Mouse (Mus musculus) liver, embryonic 12.5 days (tissue): ENCODE measurements at regions not wholly inside any gene's neighbourhood (a gene's known extent, or its start where the extent isn't known, plus 50 kb on each side); places are given as distances from the start of the nearest gene placed in this dataset.

Experiments
- ATAC-seq: fragments of 200-750 bp; cut with Nextera tagmentation; 2 replicates; pipeline ENCODE4 v1.8.0; 2017; ENCODE audit warnings: moderate number of reproducible peaks, mild to moderate bottlenecking, moderate library complexity
- H3K27ac ChIP-seq: fragments of 300-500 bp; sonication (generic); 2 replicates; pipeline ENCODE4 v1.5.1; 2016; ENCODE audit warnings: mild to moderate bottlenecking
- H3K27me3 ChIP-seq: fragments of 300-500 bp; sonication (generic); replicated peaks from 2 replicates; pipeline ENCODE4 v1.6.1; 2016; ENCODE audit warnings: mild to moderate bottlenecking, moderate library complexity
- H3K36me3 ChIP-seq: fragments of 300-500 bp; sonication (generic); 2 replicates; pipeline ENCODE4 v1.6.1; 2016; ENCODE audit warnings: mild to moderate bottlenecking, moderate library complexity
- H3K4me1 ChIP-seq: fragments of 300-500 bp; sonication (generic); 2 replicates; pipeline ENCODE4 v1.6.1; 2016
- H3K4me2 ChIP-seq: fragments of 300-500 bp; sonication (generic); 2 replicates; pipeline ENCODE4 v1.6.1; 2016; ENCODE audit warnings: mild to moderate bottlenecking, moderate library complexity
- H3K4me3 ChIP-seq: fragments of 300-500 bp; sonication (generic); 2 replicates; pipeline ENCODE4 v1.5.1; 2016; ENCODE audit warnings: mild to moderate bottlenecking, moderate library complexity
- H3K9ac ChIP-seq: fragments of 300-500 bp; sonication (generic); 2 replicates; pipeline ENCODE4 v1.6.1; 2016; ENCODE audit warnings: mild to moderate bottlenecking, moderate library complexity
- H3K9me3 ChIP-seq: fragments of 300-500 bp; sonication (generic); replicated peaks from 2 replicates; pipeline ENCODE4 v1.6.1; 2016; ENCODE audit warnings: mild to moderate bottlenecking, moderate library complexity
- WGBS: fragments of 180-500 bp; shearing (Covaris S2); methylation state at CpG from one replicate; pipeline ENCODE4 v1.1.7; 2016; ENCODE audit not compliant: insufficient replicate concordance; 5-methylcytosine and 5-hydroxymethylcytosine counted together

- ATAC-seq, result no peak
- H3K4me3 ChIP-seq, result no peak overlapping the region
- no peak overlapping the region for H3K9ac ChIP-seq
- WGBS, result 38% methylated on average over 4 of the region's 4 CpGs
- H3K4me2 ChIP-seq, result no peak overlapping the region
- no peaks in the 10 kb centered on the region for H3K27me3 ChIP-seq
- H3K9me3 ChIP-seq, result no peaks in the 10 kb centered on the region
- H3K27ac ChIP-seq, result no peak overlapping the region
- H3K36me3 ChIP-seq, result no peaks in the 10 kb centered on the region
- no peaks in the 10 kb centered on the region for H3K4me1 ChIP-seq
These were observed 52.1 kb upstream of the Fyn start for GRCm38 (mm10) chr10:39316533-39316932.

DNA sequence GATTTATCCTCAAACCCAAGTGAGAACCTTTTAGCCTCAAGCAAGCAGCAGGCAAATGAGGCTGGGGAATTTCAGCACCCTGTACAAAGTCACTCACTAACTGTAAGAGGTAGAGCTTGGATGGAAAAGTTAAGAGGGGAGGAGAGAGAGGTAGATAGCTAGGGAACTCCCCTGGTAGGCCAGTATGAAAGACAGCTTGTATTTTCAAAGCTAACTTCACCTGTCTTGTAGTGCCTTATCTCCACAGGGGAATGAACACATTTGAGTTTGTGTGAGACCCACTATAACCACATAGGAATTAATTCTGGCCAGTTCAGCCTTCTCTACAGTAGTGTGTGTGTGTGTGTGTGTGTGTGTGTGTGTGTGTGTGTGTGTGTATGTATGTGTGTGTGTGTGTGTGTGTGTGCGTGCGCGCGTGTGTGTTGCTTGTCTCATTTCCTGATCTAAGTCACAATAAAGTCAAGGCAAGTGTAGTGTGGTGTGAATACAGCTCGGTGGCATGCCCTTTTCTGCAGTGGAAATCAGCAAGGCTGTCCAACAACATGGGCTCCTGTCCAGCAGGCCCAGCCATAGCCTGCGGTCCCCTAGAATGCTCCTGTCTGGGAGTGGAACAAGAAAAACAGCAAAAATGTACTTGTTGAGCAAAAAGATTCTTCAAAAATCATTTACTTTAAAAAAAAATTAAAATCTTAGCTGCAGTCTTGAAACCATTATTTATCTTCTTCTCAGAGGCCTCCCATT, 53.1 kb upstream of the Fyn start:
- H3K9me3 ChIP-seq, result no peaks in the 10 kb centered on the region

DNA sequence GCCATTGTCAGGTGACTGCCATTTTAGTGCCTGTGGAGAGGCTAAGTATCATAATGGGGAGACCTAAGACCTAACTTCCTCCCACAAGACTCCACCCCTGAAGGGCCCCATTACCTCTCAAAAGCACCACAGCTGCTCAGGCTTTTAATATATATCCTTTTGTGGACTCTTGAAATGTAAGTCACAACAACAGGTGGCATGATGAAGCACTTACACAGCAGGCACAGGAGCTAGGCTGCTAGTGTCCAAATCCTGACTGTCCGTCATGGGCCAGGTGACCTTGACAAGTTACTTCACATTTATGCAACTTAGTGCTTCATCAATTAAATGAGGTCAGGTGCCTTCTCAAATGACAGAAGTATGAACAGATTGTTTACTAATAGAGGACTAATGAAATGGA, 57.2 kb upstream of the Fyn start:
- H3K9ac ChIP-seq, result no peak overlapping the region
- no peak overlapping the region for H3K4me2 ChIP-seq
- no peak overlapping the region for H3K27ac ChIP-seq
- 71% methylated on average over 1 of the region's 1 CpGs for WGBS
- no peak overlapping the region for H3K4me3 ChIP-seq
- no peak for ATAC-seq
- no peaks in the 10 kb centered on the region for H3K36me3 ChIP-seq
- no peaks in the 10 kb centered on the region for H3K9me3 ChIP-seq
- no peaks in the 10 kb centered on the region for H3K27me3 ChIP-seq
- no peaks in the 10 kb centered on the region for H3K4me1 ChIP-seq

More for the DNA sequence above, 53.1 kb upstream of the Fyn start:
- no peak overlapping the region for H3K4me3 ChIP-seq
- H3K4me2 ChIP-seq, result no peak overlapping the region
- WGBS, result 77% methylated on average over 6 of the region's 6 CpGs
- no peak overlapping the region for H3K9ac ChIP-seq
- H3K27ac ChIP-seq, result no peak overlapping the region
- H3K4me1 ChIP-seq, result no peaks in the 10 kb centered on the region
- H3K36me3 ChIP-seq, result no peaks in the 10 kb centered on the region
- H3K27me3 ChIP-seq, result no peaks in the 10 kb centered on the region
- ATAC-seq, result no peak

DNA sequence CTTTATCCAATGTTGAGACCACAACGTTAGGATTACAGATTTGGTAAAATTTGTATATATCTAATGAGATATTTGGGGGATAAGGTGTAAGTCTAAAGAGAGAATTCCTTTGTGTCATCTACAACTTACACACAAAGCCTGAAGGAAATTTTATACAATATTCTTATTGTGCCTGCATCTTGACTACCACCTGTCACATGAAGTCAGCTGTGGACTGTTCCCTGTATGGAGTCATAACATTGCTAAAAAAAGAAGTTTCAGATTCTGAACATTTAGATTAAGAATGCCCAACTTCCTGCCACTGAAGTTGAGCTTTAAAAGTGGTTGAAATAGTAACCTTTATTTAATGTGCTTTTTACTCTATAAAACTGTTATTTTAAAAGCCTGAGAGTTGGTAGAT, 60.1 kb upstream of the Fyn start:
- Histone ChIP-seq H3K9me3 (no peaks in the 10 kb centered on the region), H3K36me3 (no peaks in the 10 kb centered on the region), H3K27ac (no peak overlapping the region), H3K4me3 (no peak overlapping the region), H3K4me2 (no peak overlapping the region), H3K27me3 (0 out of 2 replicates have a peak, but pooled peaks cover 3% of the 10 kb centered on the region), H3K9ac (no peak overlapping the region), H3K4me1 (no peaks in the 10 kb centered on the region)
- 74% methylated on average over 1 of the region's 1 CpGs for WGBS
- no peak for ATAC-seq

GRCm38 (mm10) chr10:39292703-39293496, 75.8 kb upstream of the Fyn start:
- Histone ChIP-seq H3K27me3 (0 out of 2 replicates have a peak, but pooled peaks cover 3% of the 10 kb centered on the region), H3K4me1 (no peaks in the 10 kb centered on the region), H3K9ac (no peak overlapping the region), H3K36me3 (no peaks in the 10 kb centered on the region), H3K9me3 (no peaks in the 10 kb centered on the region), H3K27ac (no peak overlapping the region), H3K4me3 (no peak overlapping the region), H3K4me2 (no peak overlapping the region)
- WGBS, result 32% methylated on average over 11 of the region's 11 CpGs
- ATAC-seq, result no peak

DNA sequence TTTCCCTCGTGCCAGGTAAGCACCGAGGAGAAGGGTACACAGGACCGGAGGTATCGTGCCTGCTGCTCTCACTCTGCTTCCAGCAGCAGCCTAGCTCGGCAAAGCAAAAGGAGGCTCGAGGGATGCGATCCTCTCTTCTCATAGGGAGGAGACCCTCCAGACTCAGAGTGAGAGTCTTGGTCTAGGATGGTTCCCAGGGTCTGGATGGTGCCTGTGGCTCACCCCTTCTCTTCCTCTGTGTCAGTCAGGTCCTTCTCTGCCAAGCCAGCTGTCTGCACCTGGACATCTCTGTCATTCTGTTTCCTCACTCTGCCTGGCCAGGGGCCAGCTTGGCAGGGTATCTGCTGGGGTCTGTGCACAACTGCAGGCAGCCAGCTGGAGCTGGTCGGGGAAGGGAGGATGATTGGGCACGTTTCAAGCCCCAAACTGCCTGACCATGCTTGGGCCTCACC, 76.9 kb upstream of the Fyn start:
- Histone ChIP-seq H3K27me3 (0 out of 2 replicates have a peak, but pooled peaks cover 3% of the 10 kb centered on the region), H3K4me2 (no peak overlapping the region), H3K4me3 (no peak overlapping the region), H3K36me3 (no peaks in the 10 kb centered on the region), H3K9me3 (no peaks in the 10 kb centered on the region), H3K27ac (no peak overlapping the region), H3K9ac (no peak overlapping the region), H3K4me1 (no peaks in the 10 kb centered on the region)
- 71% methylated on average over 9 of the region's 9 CpGs for WGBS
- ATAC-seq, result no peak

DNA sequence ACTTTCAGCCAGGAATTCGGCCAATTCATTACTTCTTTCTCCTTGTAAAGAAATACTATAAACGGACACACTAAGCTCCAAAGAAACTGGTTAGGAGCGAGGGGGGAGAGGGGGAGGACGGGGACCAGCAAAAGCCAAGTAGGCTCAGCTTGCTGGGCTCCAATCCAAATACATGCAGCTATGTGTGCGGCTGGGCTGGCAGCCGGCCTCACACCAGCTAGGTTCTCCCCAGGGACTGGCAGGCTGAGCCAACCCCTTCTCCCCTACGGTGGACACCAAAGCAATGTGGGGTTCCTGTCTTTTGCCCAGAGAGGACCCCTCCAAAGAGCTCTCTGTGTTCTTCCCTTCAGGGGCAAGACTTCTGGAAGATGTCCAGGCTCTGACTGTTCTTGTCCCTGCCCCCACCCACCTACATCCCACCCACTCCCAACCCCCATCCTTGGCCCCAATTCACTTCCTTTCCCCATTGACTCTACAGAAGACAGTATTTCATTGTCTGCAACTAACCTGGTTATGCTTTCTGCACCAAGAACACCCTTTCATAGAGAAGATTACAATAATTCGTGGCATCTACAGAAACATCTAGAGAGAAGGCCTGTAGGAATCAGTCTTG, 77.4 kb upstream of the Fyn start:
- 64% methylated on average over 8 of the region's 8 CpGs for WGBS
- Histone ChIP-seq H3K4me2 (no peak overlapping the region), H3K27ac (no peak overlapping the region), H3K36me3 (no peaks in the 10 kb centered on the region), H3K9ac (no peak overlapping the region), H3K27me3 (0 out of 2 replicates have a peak, but pooled peaks cover 3% of the 10 kb centered on the region), H3K4me1 (no peaks in the 10 kb centered on the region), H3K4me3 (no peak overlapping the region), H3K9me3 (no peaks in the 10 kb centered on the region)
- ATAC-seq, result no peak

- H3K4me3 ChIP-seq, result no peak overlapping the region
- H3K4me1 ChIP-seq, result no peaks in the 10 kb centered on the region
These were observed 78.4 kb upstream of the Fyn start for GRCm38 (mm10) chr10:39290245-39290644.

DNA sequence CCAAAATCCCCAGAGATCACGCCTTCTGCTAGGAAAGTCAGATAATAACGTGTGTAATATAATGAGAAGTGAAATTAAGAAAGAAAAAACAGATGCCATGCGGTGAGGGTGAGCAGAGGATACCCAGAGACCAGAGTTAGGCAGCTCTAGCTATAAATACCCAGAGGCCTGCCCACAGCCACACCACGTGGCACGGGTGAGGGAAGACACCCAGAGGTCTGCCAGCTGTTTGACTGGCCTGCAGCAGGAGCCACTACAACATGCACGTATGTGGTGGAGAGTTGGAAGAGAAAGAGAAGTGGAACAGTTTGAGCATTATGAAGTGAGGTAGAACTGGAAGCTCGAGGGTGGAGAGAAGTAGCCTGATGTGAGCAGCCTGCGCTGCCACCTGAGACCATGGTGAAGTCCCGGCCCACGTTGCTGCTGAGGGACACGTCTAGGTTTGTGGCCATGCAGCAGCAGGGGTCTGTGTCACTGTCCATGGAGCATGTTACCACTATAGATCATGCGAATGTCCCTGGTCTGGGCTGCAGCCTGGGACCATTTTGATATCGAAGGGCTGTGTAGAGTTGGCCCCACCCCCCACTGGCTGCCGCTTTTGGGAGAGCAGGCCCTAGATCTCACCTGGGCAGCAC, 88.2 kb upstream of the Fyn start:
- ATAC-seq, result no peak
- Histone ChIP-seq H3K4me2 (no peak overlapping the region), H3K9ac (no peak overlapping the region), H3K4me1 (no peaks in the 10 kb centered on the region), H3K36me3 (no peaks in the 10 kb centered on the region), H3K9me3 (no peaks in the 10 kb centered on the region), H3K27ac (no peak overlapping the region), H3K27me3 (no peaks in the 10 kb centered on the region), H3K4me3 (no peak overlapping the region)
- WGBS, result 71% methylated on average over 14 of the region's 14 CpGs

More at GRCm38 (mm10) chr10:39290245-39290644, 78.4 kb upstream of the Fyn start:
- Histone ChIP-seq H3K27ac (no peak overlapping the region), H3K27me3 (0 out of 2 replicates have a peak, but pooled peaks cover 3% of the 10 kb centered on the region), H3K9ac (no peak overlapping the region), H3K36me3 (no peaks in the 10 kb centered on the region), H3K9me3 (no peaks in the 10 kb centered on the region), H3K4me2 (no peak overlapping the region)
- 39% methylated on average over 1 of the region's 1 CpGs for WGBS
- ATAC-seq, result no peak

- Histone ChIP-seq H3K36me3 (no peaks in the 10 kb centered on the region), H3K4me1 (no peaks in the 10 kb centered on the region), H3K4me3 (no peak overlapping the region), H3K9me3 (no peaks in the 10 kb centered on the region), H3K4me2 (no peak overlapping the region), H3K27ac (no peak overlapping the region), H3K9ac (no peak overlapping the region), H3K27me3 (no peaks in the 10 kb centered on the region; the same call in 1 of the 2 replicates)
- 24% methylated on average over 2 of the region's 2 CpGs for WGBS
- no peak for ATAC-seq
These were observed 94.5 kb upstream of the Fyn start for GRCm38 (mm10) chr10:39274202-39274601.

DNA sequence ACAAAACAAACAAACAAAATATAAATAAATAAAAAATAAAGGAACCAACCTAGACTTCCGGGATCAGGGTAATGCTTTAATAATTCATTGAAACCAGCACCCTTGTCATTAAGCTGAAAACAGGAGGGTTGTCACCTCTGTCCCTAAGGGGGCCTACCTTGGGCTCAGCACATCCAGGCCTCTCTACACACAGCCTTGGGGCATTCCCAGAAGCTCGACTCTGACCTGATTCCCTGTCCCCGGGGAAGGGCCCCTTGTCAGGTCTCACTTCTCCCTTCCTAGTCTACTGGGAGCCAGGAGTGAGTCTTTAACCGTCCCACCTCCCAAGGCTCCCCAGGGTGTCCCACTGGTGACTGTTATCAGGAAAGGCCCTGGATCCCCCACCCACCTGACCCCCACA, 95.2 kb upstream of the Fyn start:
- Histone ChIP-seq H3K4me1 (no peaks in the 10 kb centered on the region), H3K9me3 (no peaks in the 10 kb centered on the region), H3K9ac (no peak overlapping the region), H3K27ac (no peak overlapping the region), H3K4me2 (no peak overlapping the region), H3K27me3 (no peaks in the 10 kb centered on the region; the same call in 1 of the 2 replicates), H3K4me3 (no peak overlapping the region), H3K36me3 (no peaks in the 10 kb centered on the region)
- ATAC-seq, result no peak
- WGBS, result 67% methylated on average over 4 of the region's 4 CpGs
